Mouse (Mus musculus) hindbrain, embryonic 12.5 days (tissue): ENCODE measurements around the gene Parp3. TPM values are rescaled to one million over a fixed set of nuclear protein-coding genes. Genes with fewer than 3 reads are reported as not detected.

ENCODE experiments used
- ATAC-seq: fragments of 200-750 bp; cut with Nextera tagmentation; 2 replicates; pipeline ENCODE4 v1.8.0; 2017; ENCODE audit warnings: moderate TSS enrichment; ENCODE audit not compliant: low FRiP score
- H3K27ac ChIP-seq: fragments of 300-500 bp; sonication (generic); 2 replicates; pipeline ENCODE4 v1.5.1; 2016; ENCODE audit warnings: mild to moderate bottlenecking
- H3K27me3 ChIP-seq: fragments of 300-500 bp; sonication (generic); 2 replicates; pipeline ENCODE4 v1.6.1; 2016; ENCODE audit warnings: mild to moderate bottlenecking
- H3K36me3 ChIP-seq: fragments of 300-500 bp; sonication (generic); 2 replicates; pipeline ENCODE4 v1.6.1; 2016; ENCODE audit warnings: mild to moderate bottlenecking
- H3K4me1 ChIP-seq: fragments of 300-500 bp; sonication (generic); 2 replicates; pipeline ENCODE4 v1.6.1; 2016
- H3K4me2 ChIP-seq: fragments of 300-500 bp; sonication (generic); replicated peaks from 2 replicates; pipeline ENCODE4 v1.6.1; 2016; ENCODE audit warnings: mild to moderate bottlenecking
- H3K4me3 ChIP-seq: fragments of 300-500 bp; sonication (generic); 2 replicates; pipeline ENCODE4 v1.5.1; 2016; ENCODE audit warnings: mild to moderate bottlenecking
- H3K9ac ChIP-seq: fragments of 300-500 bp; sonication (generic); 2 replicates; pipeline ENCODE4 v1.6.1; 2016; ENCODE audit warnings: mild to moderate bottlenecking, moderate library complexity
- H3K9me3 ChIP-seq: fragments of 300-500 bp; sonication (generic); replicated peaks from 2 replicates; pipeline ENCODE4 v1.6.1; 2016; ENCODE audit warnings: mild to moderate bottlenecking
- WGBS: fragments of 180-500 bp; shearing (Covaris S2); methylation state at CpG from one replicate; pipeline ENCODE4 v1.1.7; 2016; 5-methylcytosine and 5-hydroxymethylcytosine counted together
- polyA plus RNA-seq: library from polyadenylated mRNA; unstranded; fragments of >200 nt; fragmentation: Nextera tagmentation; extraction: Ambion mirVana; gene quantifications from 2 replicates; pipeline ENCODE4 v1.2.1, GENCODE M21; 2016

Gene Parp3
- polyA plus RNA-seq, 1 experiment from 2014 or later = 1.6 TPM

DNA sequence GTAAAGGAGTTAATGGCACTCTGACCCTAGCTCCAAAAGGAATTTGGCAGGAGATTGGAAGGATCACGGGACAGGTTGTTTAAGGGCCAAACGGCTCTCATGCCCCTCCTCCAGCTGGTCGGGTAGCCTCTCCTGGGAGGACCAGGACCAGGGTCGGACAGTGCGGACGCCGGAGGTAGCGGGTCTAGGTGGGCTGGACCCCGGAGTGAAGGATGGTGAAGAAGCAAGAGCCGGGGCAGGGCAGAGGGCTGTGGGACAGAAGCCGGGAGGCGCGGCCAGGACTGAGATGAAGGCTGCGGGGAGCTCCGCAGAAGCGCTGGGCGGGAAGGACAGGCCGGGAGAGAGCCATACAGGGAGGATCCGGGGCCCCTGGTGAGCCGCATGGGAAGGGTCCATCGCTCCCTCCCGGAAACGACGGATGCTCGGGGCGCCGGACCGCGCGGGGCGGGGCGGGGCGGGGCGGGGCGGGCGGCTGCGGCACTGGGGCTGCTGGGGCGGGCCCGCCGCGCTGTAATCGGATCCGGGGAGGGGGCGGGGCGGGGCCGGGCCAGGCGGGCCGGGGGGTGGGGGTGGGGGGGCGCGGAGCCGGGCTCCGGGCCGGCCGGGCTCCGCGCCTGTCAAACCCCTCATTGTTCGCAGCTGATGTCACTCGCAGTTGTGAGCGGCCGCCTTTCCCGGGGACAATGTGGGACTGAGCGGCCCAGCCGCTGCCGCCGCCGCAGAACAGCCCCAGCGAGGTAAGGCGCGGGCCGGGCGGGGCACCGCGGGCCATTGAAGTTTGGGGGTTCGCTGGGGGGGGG, 23.3 kb downstream of the Parp3 start, which contains the start of gene Pcbp4:
TSS of gene Pcbp4 (plus strand) at position 21 of the 800 bp plus-strand sequence.
- Histone ChIP-seq H3K9ac (peak within 1 kb of the TSS; percentile 97), H3K9me3 (no peaks in the 10 kb centered on the region), H3K27ac (peak within 1 kb of the TSS; percentile 96), H3K4me1 (peaks cover 75% of the 10 kb centered on the region), H3K4me2 (peak within 1 kb of the TSS; percentile 99), H3K4me3 (peak within 1 kb of the TSS; percentile 77), H3K36me3 (peaks cover 6% of the 10 kb centered on the region; the same call in 1 of the 2 replicates), H3K27me3 (no peaks in the 10 kb centered on the region)
- WGBS = 1% methylated on average over 47 of the region's 74 CpGs
- peak; percentile 68 for ATAC-seq

DNA sequence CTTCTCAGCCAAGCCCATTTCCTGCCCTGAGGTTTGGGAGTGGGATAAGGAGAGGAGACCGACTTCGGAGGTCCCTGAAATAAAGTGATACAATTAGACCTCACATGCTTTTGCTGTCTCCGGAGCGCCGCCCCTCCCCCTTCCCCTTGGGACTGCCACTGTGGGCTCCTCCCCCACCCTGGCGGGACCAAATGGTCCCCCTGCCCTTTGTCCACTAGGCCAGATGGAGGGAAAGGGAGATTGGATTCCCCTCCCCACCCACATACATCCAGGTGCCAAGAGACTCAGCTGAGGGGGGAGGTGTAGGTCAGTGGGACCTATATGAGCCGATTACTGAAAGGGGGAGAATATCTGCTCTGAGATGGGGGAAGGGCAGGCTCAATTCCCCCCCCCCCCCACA, 23.9 kb downstream of the Parp3 start:
- peak overlapping the region; percentile 96 for H3K27ac ChIP-seq
- H3K9me3 ChIP-seq = no peaks in the 10 kb centered on the region
- H3K36me3 ChIP-seq = peaks cover under 1% of the 10 kb centered on the region; the same call in 1 of the 2 replicates
- peak overlapping the region; percentile 77 for H3K4me3 ChIP-seq
- H3K27me3 ChIP-seq = no peaks in the 10 kb centered on the region
- WGBS = 0% methylated on average over 6 of the region's 7 CpGs
- peak overlapping the region; percentile 97 for H3K9ac ChIP-seq
- H3K4me1 ChIP-seq = peaks cover 75% of the 10 kb centered on the region
- peak overlapping the region; percentile 99 for H3K4me2 ChIP-seq
- ATAC-seq = peak; percentile 7; the same call in 1 of the 2 replicates

- Histone ChIP-seq H3K4me3 (peak overlapping the region; percentile 77; the same call in 1 of the 2 replicates), H3K4me1 (peaks cover 74% of the 10 kb centered on the region), H3K4me2 (peak overlapping the region; percentile 99), H3K9me3 (no peaks in the 10 kb centered on the region), H3K27me3 (no peaks in the 10 kb centered on the region), H3K27ac (peak overlapping the region; percentile 96), H3K9ac (peak overlapping the region; percentile 97), H3K36me3 (no peaks in the 10 kb centered on the region)
- no peak for ATAC-seq
- 18% methylated on average over 6 of the region's 6 CpGs for WGBS
Measured at GRCm38 (mm10) chr9:106452351-106452750, 24.4 kb downstream of the Parp3 start.

GRCm38 (mm10) chr9:106451899-106452298, 24.9 kb downstream of the Parp3 start:
- Histone ChIP-seq H3K4me1 (peaks cover 73% of the 10 kb centered on the region), H3K9me3 (no peaks in the 10 kb centered on the region), H3K27ac (no peak overlapping the region), H3K4me2 (peak overlapping the region; percentile 99; the same call in 1 of the 2 replicates), H3K4me3 (no peak overlapping the region), H3K36me3 (no peaks in the 10 kb centered on the region), H3K27me3 (no peaks in the 10 kb centered on the region), H3K9ac (peak overlapping the region; percentile 97; the same call in 1 of the 2 replicates)
- 89% methylated on average over 2 of the region's 2 CpGs for WGBS
- no peak for ATAC-seq

- Histone ChIP-seq H3K4me3 (no peak overlapping the region), H3K9ac (peak overlapping the region; percentile 38), H3K9me3 (no peaks in the 10 kb centered on the region), H3K4me2 (no peak overlapping the region), H3K4me1 (peaks cover 69% of the 10 kb centered on the region), H3K27ac (no peak overlapping the region), H3K36me3 (no peaks in the 10 kb centered on the region), H3K27me3 (no peaks in the 10 kb centered on the region)
- ATAC-seq = no peak
- WGBS = 70% methylated on average over 11 of the region's 11 CpGs
Measured at GRCm38 (mm10) chr9:106451298-106451697, 25.5 kb downstream of the Parp3 start.

DNA sequence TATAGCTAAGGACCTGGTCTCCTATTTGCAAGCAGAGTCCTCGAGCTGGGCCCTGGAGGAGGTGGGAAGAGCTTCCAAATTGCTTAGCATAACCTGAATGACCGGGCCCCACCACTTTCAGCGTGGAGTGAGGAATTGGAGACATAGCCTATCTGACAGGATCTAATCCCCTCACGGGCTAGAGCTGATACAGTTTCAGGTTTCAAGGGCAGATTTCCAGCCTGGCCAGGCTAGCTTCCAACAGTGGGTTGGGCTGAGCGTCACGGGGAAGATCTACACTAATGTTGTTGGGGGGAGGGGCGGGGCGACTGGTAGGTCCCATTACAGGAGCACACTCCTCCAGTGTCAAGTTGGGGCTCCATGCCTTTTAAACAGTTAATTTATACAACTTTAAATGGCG, 26.1 kb downstream of the Parp3 start:
- ATAC-seq = no peak
- H3K4me3 ChIP-seq = no peak overlapping the region
- H3K36me3 ChIP-seq = no peaks in the 10 kb centered on the region
- peaks cover 67% of the 10 kb centered on the region for H3K4me1 ChIP-seq
- H3K4me2 ChIP-seq = no peak overlapping the region
- H3K9me3 ChIP-seq = no peaks in the 10 kb centered on the region
- WGBS = 32% methylated on average over 9 of the region's 9 CpGs
- H3K27ac ChIP-seq = no peak overlapping the region
- H3K27me3 ChIP-seq = no peaks in the 10 kb centered on the region
- H3K9ac ChIP-seq = no peak overlapping the region

DNA sequence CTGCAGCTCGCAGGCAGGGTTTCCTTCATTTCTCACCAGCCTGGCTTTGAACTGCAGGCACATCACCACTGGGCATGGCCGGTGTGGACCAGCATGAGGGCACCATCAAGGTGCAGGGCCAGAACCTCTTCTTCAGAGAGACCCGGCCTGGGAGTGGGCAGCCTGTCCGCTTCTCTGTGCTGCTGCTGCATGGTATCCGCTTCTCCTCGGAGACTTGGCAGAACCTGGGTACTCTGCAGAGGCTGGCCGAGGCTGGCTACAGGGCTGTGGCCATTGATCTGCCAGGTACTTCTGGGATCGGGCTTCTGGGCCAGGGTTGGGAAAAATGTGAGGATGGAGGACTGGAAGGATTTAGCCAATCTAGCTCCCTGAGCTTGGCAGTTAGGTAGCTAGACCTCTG, 26.8 kb downstream of the Parp3 start:
- Histone ChIP-seq H3K4me1 (peaks cover 61% of the 10 kb centered on the region), H3K4me3 (no peak overlapping the region), H3K9ac (no peak overlapping the region), H3K27me3 (no peaks in the 10 kb centered on the region), H3K27ac (0 out of 2 replicates have a peak overlapping the region, but pooled peaks have one; percentile 25), H3K36me3 (no peaks in the 10 kb centered on the region), H3K4me2 (no peak overlapping the region), H3K9me3 (no peaks in the 10 kb centered on the region)
- WGBS = 94% methylated on average over 8 of the region's 8 CpGs
- no peak for ATAC-seq

DNA sequence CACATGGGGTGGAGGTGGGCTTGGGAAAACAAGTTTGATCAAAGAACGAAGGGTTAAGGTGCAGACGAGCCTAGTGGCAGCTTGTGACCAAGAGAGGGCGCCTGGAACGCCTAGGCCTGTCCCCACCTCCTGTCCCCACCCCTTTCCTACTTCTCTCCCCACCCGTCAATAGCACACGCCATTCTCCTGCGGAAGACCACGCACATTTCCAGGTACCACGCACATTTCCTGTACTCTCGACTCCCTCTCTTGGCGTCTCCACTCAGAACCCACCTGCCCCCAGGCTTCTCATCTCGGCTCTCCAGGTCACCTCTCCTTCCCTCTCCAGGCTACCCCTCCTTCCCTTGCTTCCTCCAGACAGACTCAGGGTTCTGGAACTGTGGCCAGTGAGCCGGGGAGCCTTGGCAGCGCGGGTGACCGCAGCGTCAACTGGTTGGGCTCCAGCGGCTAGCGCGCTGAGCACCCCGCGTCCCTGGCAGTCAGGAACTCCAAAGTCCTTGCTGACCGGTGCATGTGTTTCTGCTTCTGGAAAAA, 28.2 kb downstream of the Parp3 start:
- H3K27ac ChIP-seq = peak overlapping the region; percentile 72
- H3K4me1 ChIP-seq = peaks cover 58% of the 10 kb centered on the region
- ATAC-seq = no peak
- peak overlapping the region; percentile 62 for H3K9ac ChIP-seq
- no peaks in the 10 kb centered on the region for H3K9me3 ChIP-seq
- H3K27me3 ChIP-seq = no peaks in the 10 kb centered on the region
- H3K4me2 ChIP-seq = peak overlapping the region; percentile 74
- H3K4me3 ChIP-seq = peak overlapping the region; percentile 39
- H3K36me3 ChIP-seq = no peaks in the 10 kb centered on the region
- under 1% methylated on average over 23 of the region's 23 CpGs for WGBS

DNA sequence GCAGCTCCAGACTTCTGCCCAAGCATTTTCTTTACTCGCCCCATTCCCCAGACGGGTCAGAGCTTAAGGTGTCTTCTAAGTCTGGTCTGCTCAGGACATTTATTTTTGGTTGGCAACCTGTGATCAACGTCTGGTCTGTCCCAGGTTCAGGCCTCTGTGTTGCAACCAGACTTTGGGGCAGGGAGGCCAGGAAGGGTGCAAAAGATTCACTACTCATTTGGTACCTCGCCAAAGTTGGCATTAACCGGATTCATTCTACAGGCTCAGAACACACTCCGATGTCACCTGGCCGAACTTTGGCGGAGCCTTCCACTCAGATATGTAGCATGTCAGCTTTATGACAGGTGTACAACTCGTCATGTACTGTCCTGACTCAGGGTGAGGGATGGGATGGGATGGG, 28.8 kb downstream of the Parp3 start:
- peak overlapping the region; percentile 48; the same call in 1 of the 2 replicates for H3K4me3 ChIP-seq
- no peak for ATAC-seq
- peak overlapping the region; percentile 74 for H3K4me2 ChIP-seq
- no peaks in the 10 kb centered on the region for H3K27me3 ChIP-seq
- peak overlapping the region; percentile 72 for H3K27ac ChIP-seq
- H3K4me1 ChIP-seq = peaks cover 56% of the 10 kb centered on the region
- no peaks in the 10 kb centered on the region for H3K36me3 ChIP-seq
- 37% methylated on average over 9 of the region's 9 CpGs for WGBS
- no peak overlapping the region for H3K9ac ChIP-seq
- no peaks in the 10 kb centered on the region for H3K9me3 ChIP-seq

DNA sequence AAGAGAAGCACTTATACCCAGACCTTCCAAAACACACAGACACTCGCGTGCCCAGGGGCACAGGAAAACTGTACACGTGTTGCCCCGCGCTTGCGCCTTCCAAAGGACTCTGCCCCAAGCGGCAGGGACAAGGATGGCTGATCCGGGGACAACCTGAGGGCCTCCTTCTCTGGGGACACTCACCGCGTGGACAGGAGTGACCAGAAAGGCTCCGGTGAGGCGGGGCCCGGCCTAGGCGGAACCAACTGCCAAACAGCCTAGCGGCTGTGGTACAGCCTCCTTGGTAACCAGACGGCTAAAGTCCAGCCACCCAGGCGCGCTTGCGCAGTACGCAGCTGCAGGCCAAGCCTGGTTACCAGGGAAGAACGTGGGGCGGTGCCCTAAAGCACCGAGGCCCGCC, 29.4 kb downstream of the Parp3 start, which contains the start of the genes Abhd14b and Abhd14a:
TSS of gene Abhd14b (plus strand) at position 112 of the 400 bp plus-strand sequence.
TSS of gene Abhd14a (minus strand) at position 331 of the 400 bp plus-strand sequence.
- Histone ChIP-seq H3K36me3 (no peaks in the 10 kb centered on the region), H3K9me3 (no peaks in the 10 kb centered on the region), H3K4me3 (peak within 1 kb of the TSS; percentile 48), H3K4me2 (peak within 1 kb of the TSS; percentile 74), H3K27me3 (no peaks in the 10 kb centered on the region), H3K4me1 (peaks cover 50% of the 10 kb centered on the region), H3K27ac (peak within 1 kb of the TSS; percentile 72), H3K9ac (peak within 1 kb of the TSS; percentile 65)
- under 1% methylated on average over 24 of the region's 24 CpGs for WGBS
- ATAC-seq = peak; percentile 82

DNA sequence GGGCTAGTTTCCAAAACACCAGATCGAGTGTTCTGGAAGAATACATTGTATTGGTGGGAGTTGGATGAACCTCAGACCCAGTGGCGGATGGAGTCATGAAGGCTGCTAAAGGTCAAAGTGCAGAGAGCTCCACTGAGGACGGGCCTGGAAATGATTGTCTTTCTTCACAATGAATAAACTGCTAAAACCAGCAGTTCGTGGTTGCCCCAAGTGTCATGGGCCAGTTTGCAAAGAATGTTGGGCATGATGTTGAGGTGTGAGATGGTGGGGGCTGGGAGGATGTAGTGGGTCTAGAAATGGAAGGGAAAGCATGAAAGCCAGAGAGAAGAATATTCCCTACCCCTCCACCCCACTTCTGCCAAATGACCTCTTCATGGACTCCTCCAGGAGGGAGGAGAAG, 31.9 kb downstream of the Parp3 start:
- Histone ChIP-seq H3K4me2 (no peak overlapping the region), H3K4me1 (peaks cover 30% of the 10 kb centered on the region), H3K9me3 (no peaks in the 10 kb centered on the region), H3K4me3 (no peak overlapping the region), H3K27ac (no peak overlapping the region), H3K27me3 (no peaks in the 10 kb centered on the region), H3K9ac (no peak overlapping the region), H3K36me3 (no peaks in the 10 kb centered on the region)
- no peak for ATAC-seq
- WGBS = 65% methylated on average over 4 of the region's 4 CpGs

GRCm38 (mm10) chr9:106442680-106443079, 34.1 kb downstream of the Parp3 start:
- H3K36me3 ChIP-seq = no peaks in the 10 kb centered on the region
- no peak overlapping the region for H3K4me3 ChIP-seq
- H3K4me2 ChIP-seq = no peak overlapping the region
- 73% methylated on average over 5 of the region's 5 CpGs for WGBS
- no peak for ATAC-seq
- no peak overlapping the region for H3K27ac ChIP-seq
- H3K4me1 ChIP-seq = peaks cover 24% of the 10 kb centered on the region
- H3K9me3 ChIP-seq = no peaks in the 10 kb centered on the region
- H3K9ac ChIP-seq = no peak overlapping the region
- H3K27me3 ChIP-seq = no peaks in the 10 kb centered on the region
